Mouse (Mus musculus) kidney, postnatal 0 days (tissue): Measurements from ENCODE around the gene Med20. TPM values are rescaled to one million over a fixed set of nuclear protein-coding genes. Genes with fewer than 3 reads are reported as not detected.

Source experiments
- ATAC-seq: fragments of 200-750 bp; cut with Nextera tagmentation; replicated peaks from 2 replicates; pipeline ENCODE4 v1.8.0; 2017; ENCODE audit warnings: low read depth, moderate number of reproducible peaks, moderate TSS enrichment, moderate library complexity; ENCODE audit not compliant: low FRiP score
- DNase-seq: peaks from one replicate; pipeline ENCODE4 v3.0.0-alpha.2; 2016; ENCODE audit warnings: low spot score
- H3K27ac ChIP-seq: fragments of 300-500 bp; sonication (generic); 2 replicates; pipeline ENCODE4 v1.5.1; 2014; ENCODE audit warnings: mild to moderate bottlenecking
- H3K27me3 ChIP-seq: fragments of 300-500 bp; sonication (generic); 2 replicates; pipeline ENCODE4 v1.6.1; 2014; ENCODE audit warnings: low read length, mixed read lengths; ENCODE audit not compliant: insufficient read depth
- H3K36me3 ChIP-seq: fragments of 300-500 bp; sonication (generic); 2 replicates; pipeline ENCODE4 v1.6.1; 2014; ENCODE audit warnings: low read length, mixed read lengths; ENCODE audit not compliant: insufficient read depth
- H3K4me1 ChIP-seq: fragments of 300-500 bp; sonication (generic); replicated peaks from 2 replicates; pipeline ENCODE4 v1.6.1; 2014; ENCODE audit warnings: antibody characterized with exemption, low read length, mixed read lengths; ENCODE audit not compliant: insufficient read depth
- H3K4me2 ChIP-seq: fragments of 300-500 bp; sonication (generic); 2 replicates; pipeline ENCODE4 v1.6.1; 2014; ENCODE audit warnings: mild to moderate bottlenecking, low read length, moderate library complexity, mixed read lengths
- H3K4me3 ChIP-seq: fragments of 300-500 bp; sonication (generic); replicated peaks from 2 replicates; pipeline ENCODE4 v1.5.1; 2014; ENCODE audit warnings: low read depth, low read length
- H3K9ac ChIP-seq: fragments of 300-500 bp; sonication (generic); 2 replicates; pipeline ENCODE4 v1.6.1; 2014; ENCODE audit warnings: low read depth, low read length
- H3K9me3 ChIP-seq: fragments of 300-500 bp; sonication (generic); replicated peaks from 2 replicates; pipeline ENCODE4 v1.6.1; 2016; ENCODE audit warnings: low read length, inconsistent platforms, mixed read lengths
- CTCF ChIP-seq: IDR thresholded peaks from 2 replicates; pipeline ENCODE4 v1.5.1; 2016; ENCODE audit warnings: antibody characterized with exemption, low read depth, mild to moderate bottlenecking, moderate library complexity
- WGBS: fragments of 180-500 bp; shearing (Covaris S2); extraction: QIAGEN DNeasy Blood & Tissue Kit; methylation state at CpG from one replicate; pipeline ENCODE4 v1.1.7; 2014; 5-methylcytosine and 5-hydroxymethylcytosine counted together
- polyA plus RNA-seq: library from polyadenylated mRNA; unstranded; fragments of >200 nt; fragmentation: Nextera tagmentation; extraction: Ambion mirVana; gene quantifications from 2 replicates; pipeline ENCODE4 v1.2.1, GENCODE M21; 2015

Med20 gene
- polyA plus RNA-seq, 1 experiment from 2014 or later = 37.9 TPM

GRCm38 (mm10) chr17:47588517-47588916 lies 22.9 kb upstream of the Med20 start:
- no peak for TF ChIP-seq CTCF
- WGBS = 64% methylated on average over 7 of the region's 8 CpGs
- Histone ChIP-seq H3K4me3 (no peak overlapping the region), H3K27me3 (no peaks in the 10 kb centered on the region), H3K9ac (no peak overlapping the region), H3K9me3 (no peaks in the 10 kb centered on the region), H3K36me3 (no peaks in the 10 kb centered on the region), H3K27ac (no peak overlapping the region), H3K4me2 (no peak overlapping the region), H3K4me1 (no peaks in the 10 kb centered on the region)
- ATAC-seq (no peak), DNase-seq (no peak)

GRCm38 (mm10) chr17:47591073-47591472 lies 20.3 kb upstream of the Med20 start:
- Histone ChIP-seq H3K9ac (no peak overlapping the region), H3K27me3 (no peaks in the 10 kb centered on the region), H3K36me3 (no peaks in the 10 kb centered on the region), H3K4me3 (no peak overlapping the region), H3K4me1 (peaks cover 4% of the 10 kb centered on the region; the same call in 1 of the 2 replicates), H3K27ac (no peak overlapping the region), H3K4me2 (no peak overlapping the region), H3K9me3 (no peaks in the 10 kb centered on the region)
- DNase-seq (no peak), ATAC-seq (no peak)
- 70% methylated on average over 3 of the region's 3 CpGs for WGBS
- TF ChIP-seq CTCF = no peak

- DNase-seq = peak; percentile 99
- H3K36me3 ChIP-seq = peaks cover 3% of the 10 kb centered on the region; the same call in 1 of the 2 replicates
- ATAC-seq = peak; percentile 79
- peak overlapping the region; percentile 92 for H3K27ac ChIP-seq
- no peaks in the 10 kb centered on the region for H3K27me3 ChIP-seq
- H3K4me1 ChIP-seq = peaks cover 22% of the 10 kb centered on the region; the same call in 1 of the 2 replicates
- H3K4me3 ChIP-seq = peak overlapping the region; percentile 75
- H3K4me2 ChIP-seq = peak overlapping the region; percentile 65
- no peak for TF ChIP-seq CTCF
- peak overlapping the region; percentile 72 for H3K9ac ChIP-seq
- 1% methylated on average over 62 of the region's 63 CpGs for WGBS
- no peaks in the 10 kb centered on the region for H3K9me3 ChIP-seq
Observed at GRCm38 (mm10) chr17:47593215-47593853, 18.0 kb upstream of the Med20 start.

GRCm38 (mm10) chr17:47593854-47594182 lies 17.6 kb upstream of the Med20 start:
- Histone ChIP-seq H3K27me3 (no peaks in the 10 kb centered on the region), H3K4me2 (peak overlapping the region; percentile 65), H3K4me3 (peak overlapping the region; percentile 75), H3K36me3 (peaks cover 8% of the 10 kb centered on the region; the same call in 1 of the 2 replicates), H3K4me1 (peaks cover 22% of the 10 kb centered on the region; the same call in 1 of the 2 replicates), H3K27ac (peak overlapping the region; percentile 92), H3K9me3 (no peaks in the 10 kb centered on the region), H3K9ac (peak overlapping the region; percentile 72)
- TF ChIP-seq CTCF = no peak
- DNase-seq (no peak), ATAC-seq (no peak)
- WGBS = 0% methylated on average over 13 of the region's 13 CpGs

- Histone ChIP-seq H3K36me3 (peaks cover 12% of the 10 kb centered on the region; the same call in 1 of the 2 replicates), H3K9me3 (no peaks in the 10 kb centered on the region), H3K9ac (peak overlapping the region; percentile 72), H3K27me3 (no peaks in the 10 kb centered on the region), H3K4me1 (peaks cover 22% of the 10 kb centered on the region; the same call in 1 of the 2 replicates), H3K4me3 (peak overlapping the region; percentile 75), H3K4me2 (peak overlapping the region; percentile 65), H3K27ac (peak overlapping the region; percentile 92)
- WGBS = under 1% methylated on average over 43 of the region's 43 CpGs
- no peak for ATAC-seq
- no peak for TF ChIP-seq CTCF
- DNase-seq = peak; percentile 42
Observed at GRCm38 (mm10) chr17:47594183-47594968, 17.0 kb upstream of the Med20 start.

- ATAC-seq (no peak), DNase-seq (no peak)
- Histone ChIP-seq H3K4me3 (peak overlapping the region; percentile 75), H3K9me3 (no peaks in the 10 kb centered on the region), H3K9ac (peak overlapping the region; percentile 72), H3K4me2 (peak overlapping the region; percentile 65), H3K27ac (peak overlapping the region; percentile 92), H3K4me1 (peaks cover 22% of the 10 kb centered on the region; the same call in 1 of the 2 replicates), H3K27me3 (no peaks in the 10 kb centered on the region), H3K36me3 (peaks cover 14% of the 10 kb centered on the region; the same call in 1 of the 2 replicates)
- no peak for TF ChIP-seq CTCF
- WGBS = 1% methylated on average over 5 of the region's 9 CpGs
Observed at GRCm38 (mm10) chr17:47594969-47595247, 16.5 kb upstream of the Med20 start.
